Mouse (Mus musculus) intestine, postnatal 0 days (tissue): ENCODE data around the gene Ccz1. TPM values are rescaled to one million over a fixed set of nuclear protein-coding genes. Genes with fewer than 3 reads are reported as not detected.

Experiments
- ATAC-seq: fragments of 200-750 bp; cut with Nextera tagmentation; 2 replicates; pipeline ENCODE4 v1.8.0; 2017; ENCODE audit warnings: mild to moderate bottlenecking, moderate TSS enrichment, moderate library complexity
- H3K27ac ChIP-seq: fragments of 300-500 bp; sonication (generic); 2 replicates; pipeline ENCODE4 v1.5.1; 2014; ENCODE audit warnings: mild to moderate bottlenecking, low read depth, low read length, moderate library complexity
- H3K27me3 ChIP-seq: fragments of 300-500 bp; sonication (generic); replicated peaks from 2 replicates; pipeline ENCODE4 v1.6.1; 2014; ENCODE audit warnings: low read length, mixed read lengths; ENCODE audit not compliant: control insufficient read depth, insufficient read depth
- H3K36me3 ChIP-seq: fragments of 300-500 bp; sonication (generic); 2 replicates; pipeline ENCODE4 v1.6.1; 2014; ENCODE audit warnings: mild to moderate bottlenecking, moderate library complexity; ENCODE audit not compliant: control insufficient read depth, insufficient read depth
- H3K4me1 ChIP-seq: fragments of 300-500 bp; sonication (generic); replicated peaks from 2 replicates; pipeline ENCODE4 v1.6.1; 2014; ENCODE audit warnings: antibody characterized with exemption, low read length, mixed read lengths; ENCODE audit not compliant: control insufficient read depth, insufficient read depth
- H3K4me2 ChIP-seq: fragments of 300-500 bp; sonication (generic); replicated peaks from 2 replicates; pipeline ENCODE4 v1.6.1; 2014; ENCODE audit warnings: low read depth, mild to moderate bottlenecking, moderate library complexity
- H3K4me3 ChIP-seq: fragments of 300-500 bp; sonication (generic); 2 replicates; pipeline ENCODE4 v1.5.1; 2014; ENCODE audit warnings: low read depth, low read length
- H3K9ac ChIP-seq: fragments of 300-500 bp; sonication (generic); 2 replicates; pipeline ENCODE4 v1.6.1; 2014; ENCODE audit warnings: mild to moderate bottlenecking, low read depth, low read length
- H3K9me3 ChIP-seq: fragments of 300-500 bp; sonication (generic); 2 replicates; pipeline ENCODE4 v1.6.1; 2016; ENCODE audit warnings: mixed run types; ENCODE audit not compliant: control insufficient read depth
- CTCF ChIP-seq: sonication (generic); IDR thresholded peaks from 2 replicates; pipeline ENCODE4 v1.5.1; 2016; ENCODE audit warnings: low read depth, mild to moderate bottlenecking, control low read depth, antibody characterized with exemption, moderate library complexity
- WGBS: fragments of 180-500 bp; shearing (Covaris S2); extraction: QIAGEN DNeasy Blood & Tissue Kit; methylation state at CpG from one replicate; pipeline ENCODE4 v1.1.7; 2014; 5-methylcytosine and 5-hydroxymethylcytosine counted together
- polyA plus RNA-seq: library from polyadenylated mRNA; unstranded; fragments of >200 nt; fragmentation: Nextera tagmentation; extraction: Ambion mirVana; gene quantifications from 2 replicates; pipeline ENCODE4 v1.2.1, GENCODE M21; 2015

Ccz1 gene
- polyA plus RNA-seq, 1 experiment from 2014 or later: 59.9 TPM

- no peak overlapping the region for H3K27ac ChIP-seq
- no peak overlapping the region for H3K4me3 ChIP-seq
- TF ChIP-seq CTCF: no peak
- no peaks in the 10 kb centered on the region for H3K4me1 ChIP-seq
- no peak for ATAC-seq
- WGBS: 67% methylated on average over 13 of the region's 13 CpGs
- H3K27me3 ChIP-seq: no peaks in the 10 kb centered on the region
- H3K9me3 ChIP-seq: no peaks in the 10 kb centered on the region
- no peak overlapping the region for H3K9ac ChIP-seq
- no peaks in the 10 kb centered on the region for H3K36me3 ChIP-seq
- H3K4me2 ChIP-seq: no peak overlapping the region
Observed at GRCm38 (mm10) chr5:144047324-144047723, 32.6 kb upstream of the Ccz1 start.

- Histone ChIP-seq H3K27me3 (no peaks in the 10 kb centered on the region), H3K27ac (no peak overlapping the region), H3K9ac (no peak overlapping the region), H3K36me3 (no peaks in the 10 kb centered on the region), H3K4me1 (no peaks in the 10 kb centered on the region), H3K9me3 (no peaks in the 10 kb centered on the region), H3K4me3 (no peak overlapping the region), H3K4me2 (no peak overlapping the region)
- TF ChIP-seq CTCF: no peak
- 78% methylated on average over 11 of the region's 11 CpGs for WGBS
- no peak for ATAC-seq
Observed at GRCm38 (mm10) chr5:144043166-144043565, 28.5 kb upstream of the Ccz1 start.

- ATAC-seq: peak; percentile 38; the same call in 1 of the 2 replicates
- Histone ChIP-seq H3K4me1 (no peaks in the 10 kb centered on the region), H3K27ac (no peak overlapping the region), H3K36me3 (no peaks in the 10 kb centered on the region), H3K27me3 (no peaks in the 10 kb centered on the region), H3K4me2 (peak overlapping the region; percentile 38; the same call in 1 of the 2 replicates), H3K9ac (no peak overlapping the region), H3K9me3 (no peaks in the 10 kb centered on the region), H3K4me3 (no peak overlapping the region)
- WGBS: 46% methylated on average over 11 of the region's 11 CpGs
- peak; percentile 95 for TF ChIP-seq CTCF
Observed at GRCm38 (mm10) chr5:144040720-144041364, 26.2 kb upstream of the Ccz1 start.

DNA sequence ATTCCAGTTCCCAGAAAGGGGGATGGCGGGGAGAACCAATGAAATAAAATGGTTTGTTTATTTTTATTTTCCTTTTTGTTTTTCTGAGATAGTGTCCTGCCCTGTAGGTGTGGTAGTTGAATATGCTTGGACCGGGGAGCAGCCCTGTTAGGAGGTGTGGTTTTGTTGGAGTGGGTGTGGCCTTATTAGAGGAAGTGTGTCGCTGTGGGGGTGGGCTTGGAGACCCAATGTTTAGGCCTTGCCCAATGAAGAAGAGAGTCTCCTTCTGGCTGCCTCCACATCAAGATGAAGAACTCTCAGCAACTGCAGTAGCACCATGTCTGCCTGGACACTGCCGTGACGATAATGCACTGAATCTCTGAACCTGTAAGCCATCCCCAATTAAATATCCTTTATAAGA is 25.2 kb upstream of the Ccz1 start:
- H3K4me1 ChIP-seq: no peaks in the 10 kb centered on the region
- no peaks in the 10 kb centered on the region for H3K36me3 ChIP-seq
- ATAC-seq: no peak
- no peak overlapping the region for H3K9ac ChIP-seq
- H3K9me3 ChIP-seq: no peaks in the 10 kb centered on the region
- 89% methylated on average over 5 of the region's 5 CpGs for WGBS
- no peak for TF ChIP-seq CTCF
- no peak overlapping the region for H3K4me2 ChIP-seq
- H3K27me3 ChIP-seq: no peaks in the 10 kb centered on the region
- no peak overlapping the region for H3K4me3 ChIP-seq
- H3K27ac ChIP-seq: no peak overlapping the region

- 75% methylated on average over 9 of the region's 9 CpGs for whole genome bisulfite sequencing
- Histone ChIP-seq H3K9ac (no peak overlapping the region), H3K9me3 (no peaks in the 10 kb centered on the region), H3K36me3 (no peaks in the 10 kb centered on the region), H3K27me3 (no peaks in the 10 kb centered on the region), H3K4me3 (no peak overlapping the region), H3K4me1 (no peaks in the 10 kb centered on the region), H3K27ac (no peak overlapping the region), H3K4me2 (no peak overlapping the region)
- no peak for ATAC-seq
- no peak for TF ChIP-seq CTCF
Observed at GRCm38 (mm10) chr5:144039156-144039675, 24.5 kb upstream of the Ccz1 start.

DNA sequence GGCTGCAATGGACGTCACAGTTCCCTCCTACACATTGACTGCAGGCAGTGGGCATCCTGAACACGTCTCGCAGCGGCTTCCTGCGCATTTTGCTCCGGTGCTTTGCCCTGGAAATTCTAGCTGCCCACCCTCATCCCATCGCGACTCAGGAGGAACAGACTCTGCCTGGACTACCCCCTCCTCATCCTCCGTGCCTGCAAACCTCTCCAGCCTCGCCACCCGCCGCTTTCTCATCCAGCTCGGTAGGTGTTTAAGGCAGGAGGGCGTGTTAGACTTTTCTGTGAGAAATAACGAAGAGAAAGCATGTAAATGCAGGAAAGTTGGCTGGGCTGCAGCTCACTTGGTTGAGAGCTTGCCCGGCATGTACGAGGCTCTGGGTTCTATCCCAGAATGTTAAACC is 22.3 kb upstream of the Ccz1 start:
- Histone ChIP-seq H3K27ac (no peak overlapping the region), H3K9me3 (no peaks in the 10 kb centered on the region), H3K4me1 (no peaks in the 10 kb centered on the region), H3K27me3 (no peaks in the 10 kb centered on the region), H3K36me3 (no peaks in the 10 kb centered on the region), H3K9ac (no peak overlapping the region), H3K4me2 (no peak overlapping the region), H3K4me3 (no peak overlapping the region)
- no peak for ATAC-seq
- WGBS: 66% methylated on average over 17 of the region's 17 CpGs
- no peak for TF ChIP-seq CTCF
